Mouse (Mus musculus) B cell, adult (primary cell): ENCODE data around the gene Gm21897. TPM values are rescaled to one million over a fixed set of nuclear protein-coding genes. Genes with fewer than 3 reads are reported as not detected.

ENCODE experiments used
- total RNA-seq: library from RNA; stranded (reverse); gene quantifications from 4 replicates; pipeline ENCODE4 v1.2.4, GENCODE M21; 2023; ENCODE audit not compliant: inconsistent age

The Gm21897 gene
- 0.33 TPM in 1 of 4 replicates, not detected in the others for total RNA-seq

DNA sequence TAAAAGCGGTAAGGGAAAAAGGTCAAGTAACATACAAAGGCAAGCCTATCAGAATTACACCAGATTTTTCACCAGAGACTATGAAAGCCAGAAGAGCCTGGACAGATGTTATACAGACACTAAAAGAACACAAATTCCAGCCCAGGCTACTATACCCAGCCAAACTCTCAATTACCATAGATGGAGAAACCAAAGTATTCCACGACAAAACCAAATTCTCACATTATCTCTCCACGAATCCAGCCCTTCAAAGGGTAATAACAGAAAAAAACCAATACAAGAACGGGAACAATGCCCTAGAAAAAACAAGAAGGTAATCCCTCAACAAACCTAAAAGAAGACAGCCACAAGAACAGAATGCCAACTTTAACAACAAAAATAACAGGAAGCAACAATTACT is at the start of gene Gm21897:
TSS of gene Gm21897 (plus strand) at position 301 of the 400 bp plus-strand sequence.

